Mouse (Mus musculus): ENCODE data around the gene Tmem238l.

- TF ChIP-seq CTCF (IDR thresholded peaks at IDR 0.05; ENCODE audit: low read depth, low read length) (no peak), POLR2A (IDR thresholded peaks at IDR 0.05; ENCODE audit: insufficient read depth, low read length) (no peak)
Measured at GRCm38 (mm10) chr11:66911811-66912210, 44.6 kb upstream of the Tmem238l start, which contains the start of gene Pirt.

All from ES-Bruce4 (cell line).